Comparison of ENCODE assay signal across 6 mouse cellular contexts in genomic region chr15:83368702-83369101, GRCm38 (mm10). TPM values are rescaled to one million over a fixed set of nuclear protein-coding genes. Genes with fewer than 3 reads are reported as not detected.
DNase-seq lines count a peak whose midpoint lies in the region; ATAC-seq and TF ChIP-seq lines count a peak whose summit lies in the region.
"Not testable (repeated sequence)": the region's sequence is repeated elsewhere in the genome, so short reads cannot be mapped to it uniquely, and the experiment has no call there.

No protein-coding gene starts in this region.

- H3K9ac ChIP-seq in CH12.LX (ENCODE audit: insufficient read depth, low read depth); lung, postnatal 0 days (replicated peaks; ENCODE audit: low read depth): not testable (repeated sequence)

- in situ Hi-C loops in CH12.LX (cut with MboI; ENCODE audit: low pct_ligation_motif_present, low pct_unique_long_range_greater_than_20kb, low sequenced_read_pairs); Patski (cut with MboI; ENCODE audit: low pct_unique_long_range_greater_than_20kb): not testable (repeated sequence)

- ATAC-seq in Patski; lung, postnatal 0 days: not testable (repeated sequence)

- not testable (repeated sequence) for TF ChIP-seq POLR2A in CH12.LX (IDR thresholded peaks at IDR 0.05; ENCODE audit: low read depth, low read length); kidney, adult 2 months (IDR thresholded peaks at IDR 0.05; ENCODE audit: low read depth, low read length)

- not testable (repeated sequence) for H3K4me3 ChIP-seq in CH12.LX (replicated peaks in 1 of 3; ENCODE audit: low read depth in 2 of 3, low read length in 2 of 3, poor library complexity in 1 of 3); gastrocnemius, adult 2 months; kidney, adult 2 months (ENCODE audit: insufficient read depth, low read depth, low read length); left cerebral cortex, adult 2 months; lung, postnatal 0 days (ENCODE audit: low read depth, low read length)

- not testable (repeated sequence) for DNase-seq in CH12.LX (ENCODE audit: extremely low read depth); Patski (ENCODE audit: low read depth, low spot score); gastrocnemius, adult 2 months; left cerebral cortex, adult 2 months (ENCODE audit: extremely low spot score in 1 of 2, low spot score in 2 of 2); lung, postnatal 0 days (ENCODE audit: low spot score)
- peak; percentile 18 for DNase-seq in kidney, adult 2 months

- not testable (repeated sequence) for TF ChIP-seq EP300 in CH12.LX (IDR thresholded peaks at IDR 0.05; ENCODE audit: low read length); lung, postnatal 0 days (IDR thresholded peaks at IDR 0.05)

- intact Hi-C loops in gastrocnemius, adult 2 months (cut with DNase I); left cerebral cortex, adult 2 months (cut with DNase I): not testable (repeated sequence)

- H3K27me3 ChIP-seq in CH12.LX (replicated peaks); Patski; kidney, adult 2 months (replicated peaks; ENCODE audit: control insufficient read depth, insufficient read depth, low read length); lung, postnatal 0 days (replicated peaks; ENCODE audit: insufficient read depth, low read length): not testable (repeated sequence)

- CTCF ChIA-PET in Patski (lab: Charles Lee), result not testable (repeated sequence)

- WGBS in kidney, adult 2 months, result 88% methylated on average over 4 of the region's 4 CpGs
- WGBS in lung, postnatal 0 days, result 90% methylated on average over 4 of the region's 4 CpGs

- not testable (repeated sequence) for H3K4me2 ChIP-seq in CH12.LX (ENCODE audit: insufficient read depth, low read depth, poor library complexity, severe bottlenecking); lung, postnatal 0 days (replicated peaks; ENCODE audit: low read depth, low read length)

- H3K27ac ChIP-seq in CH12.LX (ENCODE audit: insufficient read depth, low read depth); gastrocnemius, adult 2 months; kidney, adult 2 months (ENCODE audit: insufficient read depth, low read depth, low read length); left cerebral cortex, adult 2 months; lung, postnatal 0 days (ENCODE audit: low read length): not testable (repeated sequence)

- H3K9me3 ChIP-seq in CH12.LX (replicated peaks; ENCODE audit: low read length); lung, postnatal 0 days (ENCODE audit: low read length): not testable (repeated sequence)

- H3K4me1 ChIP-seq in CH12.LX (ENCODE audit: control insufficient read depth in 1 of 2, insufficient read depth in 2 of 2); kidney, adult 2 months (ENCODE audit: control insufficient read depth, insufficient read depth, low read length); lung, postnatal 0 days (ENCODE audit: insufficient read depth, low read depth, low read length): not testable (repeated sequence)

- H3K79me2 ChIP-seq in CH12.LX (replicated peaks; ENCODE audit: control insufficient read depth, extremely low read depth, insufficient read depth, poor library complexity, severe bottlenecking), result not testable (repeated sequence)

- POLR2A ChIA-PET in Patski (lab: Charles Lee), result not testable (repeated sequence)

- not testable (repeated sequence) for TF ChIP-seq RAD21 in CH12.LX (IDR thresholded peaks at IDR 0.05; ENCODE audit: low read depth, low read length)

- TF ChIP-seq CTCF in CH12.LX (conservative IDR thresholded peaks at IDR 0.05 in 1 of 2, IDR thresholded peaks at IDR 0.05 in 1 of 2; ENCODE audit: low read depth in 2 of 2, low read length in 2 of 2) (peak in 1 of 2 experiments; percentile 2; a peak in 1 of 4 replicates), Patski (IDR thresholded peaks at IDR 0.05) (peak; percentile 36)
- TF ChIP-seq CTCF in gastrocnemius, adult 2 months (IDR thresholded peaks at IDR 0.05), result peak; percentile 15; the same call in 1 of the 2 replicates
- TF ChIP-seq CTCF in kidney, adult 2 months (conservative IDR thresholded peaks at IDR 0.05; ENCODE audit: insufficient read depth, insufficient read length, low read depth, low read length), result not testable (repeated sequence)
- TF ChIP-seq CTCF in left cerebral cortex, adult 2 months (IDR thresholded peaks at IDR 0.05), result peak; percentile 17; the same call in 1 of the 2 replicates
- peak; percentile 21; the same call in 1 of the 2 replicates for TF ChIP-seq CTCF in lung, postnatal 0 days (IDR thresholded peaks at IDR 0.05)

- H3K36me3 ChIP-seq in CH12.LX (replicated peaks in 1 of 2; ENCODE audit: control insufficient read depth in 1 of 2, insufficient read depth in 1 of 2, low read length in 1 of 2), result peaks cover 2 to 27% of the 10 kb centered on the region in 2 experiments
- not testable (repeated sequence) for H3K36me3 ChIP-seq in kidney, adult 2 months (ENCODE audit: control insufficient read depth, insufficient read depth, low read length); lung, postnatal 0 days (ENCODE audit: insufficient read depth, low read length)

- dilution Hi-C loops in CH12.LX (cut with MboI; ENCODE audit: extremely low pct_ligation_motif_present, extremely low pct_unique_long_range_greater_than_20kb, low sequenced_read_pairs), result not testable (repeated sequence)

TF ChIP-seq in CH12.LX, 34 proteins besides CTCF, POLR2A, EP300 and RAD21:
- TF ChIP-seq ZNF384 (IDR thresholded peaks at IDR 0.05; ENCODE audit: low read depth, low read length), result peak; percentile 18; the same call in 1 of the 2 replicates

RNA-seq across cellular contexts. Expression of gene Arfgap3, which starts 18.7 kb away (rescaled TPM):
- total RNA-seq in CH12.LX (2012; rRNA removed) (21.7 and 23.7 TPM in 2 replicates), CH12.LX (2014; rRNA removed) (17.9 and 20.3 TPM in 2 replicates)
- polyA plus RNA-seq in CH12.LX (2012; ENCODE audit: insufficient read length, low read depth) (11.0 and 13.8 TPM in 2 replicates), Patski (2021) (43.5 TPM)
- 1 to 10 TPM; 6.0 to 6.7 TPM for total RNA-seq in gastrocnemius, adult 2 months (2021)
- 21.4 and 26.5 TPM in 2 replicates for polyA plus RNA-seq in kidney, adult 2 months (2012; rRNA removed)
- total RNA-seq in left cerebral cortex, adult 2 months (2021), result 10 to 100 TPM; 19.5 to 21.5 TPM
- 41.1 and 44.2 TPM in 2 replicates for polyA plus RNA-seq in lung, postnatal 0 days (2015; fragmentation: Nextera tagmentation; extraction: Ambion mirVana)
